Mouse (Mus musculus) intestine, embryonic 16.5 days (tissue): ENCODE results near the gene Hist1h2bm. TPM values are rescaled to one million over a fixed set of nuclear protein-coding genes. Genes with fewer than 3 reads are reported as not detected.
"Not testable (repeated sequence)": the region's sequence is repeated elsewhere in the genome, so short reads cannot be mapped to it uniquely, and the experiment has no call there.

ENCODE experiments used
- ATAC-seq: fragments of 200-750 bp; cut with Nextera tagmentation; 2 replicates; pipeline ENCODE4 v1.8.0; 2017; ENCODE audit warnings: moderate TSS enrichment, moderate library complexity
- H3K27ac ChIP-seq: fragments of 300-500 bp; sonication (generic); 2 replicates; pipeline ENCODE4 v1.5.1; 2014; ENCODE audit warnings: mild to moderate bottlenecking, low read length
- H3K27me3 ChIP-seq: fragments of 300-500 bp; sonication (generic); replicated peaks from 2 replicates; pipeline ENCODE4 v1.6.1; 2014; ENCODE audit warnings: low read length, control low read depth, mixed read lengths; ENCODE audit not compliant: control insufficient read depth, insufficient read depth
- H3K36me3 ChIP-seq: fragments of 300-500 bp; sonication (generic); 2 replicates; pipeline ENCODE4 v1.6.1; 2014; ENCODE audit warnings: low read length, control low read depth; ENCODE audit not compliant: control insufficient read depth, insufficient read depth
- H3K4me1 ChIP-seq: fragments of 300-500 bp; sonication (generic); 2 replicates; pipeline ENCODE4 v1.6.1; 2014; ENCODE audit warnings: low read length, control low read depth, mixed read lengths; ENCODE audit not compliant: control insufficient read depth, insufficient read depth
- H3K4me2 ChIP-seq: fragments of 300-500 bp; sonication (generic); 2 replicates; pipeline ENCODE4 v1.6.1; 2014; ENCODE audit warnings: low read depth, low read length, control low read depth
- H3K4me3 ChIP-seq: fragments of 300-500 bp; sonication (generic); 2 replicates; pipeline ENCODE4 v1.5.1; 2014; ENCODE audit warnings: mild to moderate bottlenecking, low read length
- H3K9ac ChIP-seq: fragments of 300-500 bp; sonication (generic); 2 replicates; pipeline ENCODE4 v1.6.1; 2014; ENCODE audit warnings: low read depth, low read length
- H3K9me3 ChIP-seq: fragments of 300-500 bp; sonication (generic); 2 replicates; pipeline ENCODE4 v1.6.1; 2016; ENCODE audit warnings: low read length, control low read depth; ENCODE audit not compliant: control insufficient read depth
- WGBS: fragments of 180-500 bp; shearing (Covaris S2); extraction: QIAGEN DNeasy Blood & Tissue Kit; methylation state at CpG from one replicate; pipeline ENCODE4 v1.1.7; 2014; 5-methylcytosine and 5-hydroxymethylcytosine counted together
- polyA plus RNA-seq: library from polyadenylated mRNA; unstranded; fragments of >200 nt; fragmentation: Nextera tagmentation; extraction: Ambion mirVana; gene quantifications from 2 replicates; pipeline ENCODE4 v1.2.1, GENCODE M21; 2015

Gene Hist1h2bm
- polyA plus RNA-seq, 1 experiment from 2014 or later: 3.5 TPM

- H3K9ac ChIP-seq: no peak overlapping the region
- no peak overlapping the region for H3K4me3 ChIP-seq
- H3K9me3 ChIP-seq: no peaks in the 10 kb centered on the region
- no peaks in the 10 kb centered on the region for H3K4me1 ChIP-seq
- no peak overlapping the region for H3K27ac ChIP-seq
- ATAC-seq: peak; percentile 69
- 24% methylated on average over 9 of the region's 11 CpGs for WGBS
- H3K27me3 ChIP-seq: no peaks in the 10 kb centered on the region
- H3K4me2 ChIP-seq: no peak overlapping the region
- H3K36me3 ChIP-seq: no peaks in the 10 kb centered on the region
Measured at GRCm38 (mm10) chr13:21727948-21728572, 6.2 kb downstream of the Hist1h2bm start.

GRCm38 (mm10) chr13:21729544-21729943 is 7.7 kb downstream of the Hist1h2bm start:
- Histone ChIP-seq H3K4me1 (no peaks in the 10 kb centered on the region), H3K9me3 (no peaks in the 10 kb centered on the region), H3K27ac (no peak overlapping the region), H3K27me3 (no peaks in the 10 kb centered on the region), H3K9ac (no peak overlapping the region), H3K36me3 (no peaks in the 10 kb centered on the region), H3K4me3 (no peak overlapping the region), H3K4me2 (no peak overlapping the region)
- 70% methylated on average over 1 of the region's 1 CpGs for WGBS
- no peak for ATAC-seq

- 75% methylated on average over 5 of the region's 5 CpGs for WGBS
- no peaks in the 10 kb centered on the region for H3K36me3 ChIP-seq
- no peak for ATAC-seq
- no peak overlapping the region for H3K4me3 ChIP-seq
- no peak overlapping the region for H3K27ac ChIP-seq
- no peaks in the 10 kb centered on the region; the same call in 1 of the 2 replicates for H3K4me1 ChIP-seq
- no peaks in the 10 kb centered on the region for H3K27me3 ChIP-seq
- no peak overlapping the region for H3K4me2 ChIP-seq
- no peak overlapping the region for H3K9ac ChIP-seq
- no peaks in the 10 kb centered on the region for H3K9me3 ChIP-seq
Measured at GRCm38 (mm10) chr13:21733466-21733865, 11.6 kb downstream of the Hist1h2bm start.

- Histone ChIP-seq H3K4me2 (peak overlapping the region; percentile 70), H3K9ac (peak overlapping the region; percentile 67), H3K27ac (peak overlapping the region; percentile 76), H3K36me3 (no peaks in the 10 kb centered on the region), H3K27me3 (no peaks in the 10 kb centered on the region), H3K9me3 (no peaks in the 10 kb centered on the region), H3K4me1 (no peaks in the 10 kb centered on the region; the same call in 1 of the 2 replicates), H3K4me3 (peak overlapping the region; percentile 57)
- peak; percentile 78 for ATAC-seq
- WGBS: under 1% methylated on average over 21 of the region's 21 CpGs
Measured at GRCm38 (mm10) chr13:21734010-21734905, 12.4 kb downstream of the Hist1h2bm start.

- peak; percentile 93 for ATAC-seq
- H3K9me3 ChIP-seq, H3K36me3 ChIP-seq, H3K4me1 ChIP-seq, H3K27me3 ChIP-seq: not testable (repeated sequence)
- H3K4me2 ChIP-seq: peak within 1 kb of the TSS; percentile 70
- under 1% methylated on average over 37 of the region's 56 CpGs for WGBS
- peak within 1 kb of the TSS; percentile 76 for H3K27ac ChIP-seq
- H3K4me3 ChIP-seq: peak within 1 kb of the TSS; percentile 57
- H3K9ac ChIP-seq: peak within 1 kb of the TSS; percentile 67
Measured at GRCm38 (mm10) chr13:21734906-21735767, 13.3 kb downstream of the Hist1h2bm start, which contains the start of gene Hist1h4j. Hist1h4j (plus strand) TSS chr13:21735064.

GRCm38 (mm10) chr13:21745006-21745405 is 23.2 kb downstream of the Hist1h2bm start:
- ATAC-seq: no peak
- no peaks in the 10 kb centered on the region for H3K9me3 ChIP-seq
- 49% methylated on average over 1 of the region's 1 CpGs for WGBS
- H3K36me3 ChIP-seq: no peaks in the 10 kb centered on the region
- H3K27ac ChIP-seq: no peak overlapping the region
- H3K27me3 ChIP-seq: no peaks in the 10 kb centered on the region
- no peak overlapping the region for H3K4me3 ChIP-seq
- no peak overlapping the region for H3K4me2 ChIP-seq
- peaks cover 7% of the 10 kb centered on the region; the same call in 1 of the 2 replicates for H3K4me1 ChIP-seq
- H3K9ac ChIP-seq: no peak overlapping the region

GRCm38 (mm10) chr13:21749387-21750158 is 27.7 kb downstream of the Hist1h2bm start:
- peak overlapping the region; percentile 55 for H3K4me3 ChIP-seq
- no peaks in the 10 kb centered on the region for H3K27me3 ChIP-seq
- H3K27ac ChIP-seq: peak overlapping the region; percentile 69
- WGBS: 3% methylated on average over 5 of the region's 5 CpGs
- peaks cover 9% of the 10 kb centered on the region; the same call in 1 of the 2 replicates for H3K4me1 ChIP-seq
- no peaks in the 10 kb centered on the region for H3K9me3 ChIP-seq
- peak overlapping the region; percentile 68 for H3K9ac ChIP-seq
- H3K4me2 ChIP-seq: peak overlapping the region; percentile 56
- no peaks in the 10 kb centered on the region for H3K36me3 ChIP-seq
- no peak for ATAC-seq

- H3K9me3 ChIP-seq, H3K27me3 ChIP-seq, H3K36me3 ChIP-seq, H3K4me1 ChIP-seq: not testable (repeated sequence)
- WGBS: under 1% methylated on average over 45 of the region's 56 CpGs
- ATAC-seq: peak; percentile 78
- Histone ChIP-seq H3K9ac (peak within 1 kb of the TSS; percentile 68), H3K27ac (peak within 1 kb of the TSS; percentile 89), H3K4me3 (peak within 1 kb of the TSS; percentile 55), H3K4me2 (peak within 1 kb of the TSS; percentile 56)
Measured at GRCm38 (mm10) chr13:21750159-21751017, 28.5 kb downstream of the Hist1h2bm start, which contains the start of gene Hist1h4k. Hist1h4k (minus strand) TSS chr13:21750505.
